Mouse (Mus musculus) embryonic facial prominence, embryonic 13.5 days (tissue): ENCODE measurements around the gene Mamdc4. TPM values are rescaled to one million over a fixed set of nuclear protein-coding genes. Genes with fewer than 3 reads are reported as not detected.
"Not testable (repeated sequence)": the region's sequence is repeated elsewhere in the genome, so short reads cannot be mapped to it uniquely, and the experiment has no call there.

Experiments used
- ATAC-seq: fragments of 200-750 bp; cut with Nextera tagmentation; 2 replicates; pipeline ENCODE4 v1.8.0; 2017; ENCODE audit warnings: low read depth; ENCODE audit not compliant: insufficient number of reproducible peaks, insufficient read depth, low FRiP score, low TSS enrichment
- H3K27ac ChIP-seq: fragments of 300-500 bp; sonication (generic); 2 replicates; pipeline ENCODE4 v1.5.1; 2015; ENCODE audit warnings: moderate library complexity, mild to moderate bottlenecking, inconsistent platforms
- H3K27me3 ChIP-seq: fragments of 300-500 bp; sonication (generic); 2 replicates; pipeline ENCODE4 v1.6.1; 2015; ENCODE audit warnings: mild to moderate bottlenecking, inconsistent platforms
- H3K36me3 ChIP-seq: fragments of 300-500 bp; sonication (generic); 2 replicates; pipeline ENCODE4 v1.6.1; 2015; ENCODE audit warnings: mild to moderate bottlenecking, inconsistent platforms
- H3K4me1 ChIP-seq: fragments of 300-500 bp; sonication (generic); 2 replicates; pipeline ENCODE4 v1.6.1; 2015; ENCODE audit warnings: inconsistent platforms
- H3K4me2 ChIP-seq: fragments of 300-500 bp; sonication (generic); 2 replicates; pipeline ENCODE4 v1.6.1; 2015; ENCODE audit warnings: moderate library complexity, mild to moderate bottlenecking, inconsistent platforms
- H3K4me3 ChIP-seq: fragments of 300-500 bp; sonication (generic); 2 replicates; pipeline ENCODE4 v1.5.1; 2015; ENCODE audit warnings: mild to moderate bottlenecking, inconsistent platforms
- H3K9ac ChIP-seq: fragments of 300-500 bp; sonication (generic); 2 replicates; pipeline ENCODE4 v1.6.1; 2015; ENCODE audit warnings: mild to moderate bottlenecking, inconsistent platforms
- H3K9me3 ChIP-seq: fragments of 300-500 bp; sonication (generic); 2 replicates; pipeline ENCODE4 v1.6.1; 2016; ENCODE audit warnings: inconsistent platforms
- WGBS: fragments of 180-500 bp; shearing (Covaris S2); methylation state at CpG from one replicate; pipeline ENCODE4 v1.1.7; 2015; ENCODE audit warnings: mixed read lengths; 5-methylcytosine and 5-hydroxymethylcytosine counted together
- polyA plus RNA-seq: library from polyadenylated mRNA; unstranded; fragments of >200 nt; fragmentation: Nextera tagmentation; extraction: Ambion mirVana; gene quantifications from 2 replicates; pipeline ENCODE4 v1.2.1, GENCODE M21; 2015

The Mamdc4 gene
- polyA plus RNA-seq, 1 experiment from 2014 or later: 7.2 TPM

- H3K27me3 ChIP-seq: no peaks in the 10 kb centered on the region
- no peak overlapping the region for H3K27ac ChIP-seq
- peaks cover 22% of the 10 kb centered on the region for H3K4me1 ChIP-seq
- H3K9me3 ChIP-seq: no peaks in the 10 kb centered on the region
- H3K9ac ChIP-seq: 0 out of 2 replicates have a peak overlapping the region, but pooled peaks have one; percentile 16
- ATAC-seq: no peak
- H3K4me3 ChIP-seq: no peak overlapping the region
- H3K36me3 ChIP-seq: peaks cover 15% of the 10 kb centered on the region
- 43% methylated on average over 1 of the region's 1 CpGs for WGBS
- 0 out of 2 replicates have a peak overlapping the region, but pooled peaks have one; percentile 95 for H3K4me2 ChIP-seq
Measured at GRCm38 (mm10) chr2:25556296-25556695, 18.3 kb downstream of the Mamdc4 start.

- not testable (repeated sequence) for H3K4me3 ChIP-seq, H3K9me3 ChIP-seq, ATAC-seq, H3K27ac ChIP-seq, H3K36me3 ChIP-seq, H3K9ac ChIP-seq, H3K4me2 ChIP-seq, H3K27me3 ChIP-seq
- WGBS: 42% methylated on average over 2 of the region's 2 CpGs
- peaks cover 22% of the 10 kb centered on the region for H3K4me1 ChIP-seq
Measured at GRCm38 (mm10) chr2:25555479-25555878, 19.2 kb downstream of the Mamdc4 start.

- H3K4me3 ChIP-seq, ATAC-seq, H3K9ac ChIP-seq, H3K27me3 ChIP-seq, H3K4me2 ChIP-seq, H3K36me3 ChIP-seq, H3K9me3 ChIP-seq, H3K4me1 ChIP-seq, H3K27ac ChIP-seq: not testable (repeated sequence)
- WGBS: 80% methylated on average over 4 of the region's 4 CpGs
Measured at GRCm38 (mm10) chr2:25553171-25553786, 21.4 kb downstream of the Mamdc4 start.

- Histone ChIP-seq H3K9me3 (no peaks in the 10 kb centered on the region), H3K4me3 (no peak overlapping the region), H3K9ac (no peak overlapping the region), H3K27me3 (no peaks in the 10 kb centered on the region), H3K4me2 (no peak overlapping the region), H3K36me3 (no peaks in the 10 kb centered on the region), H3K27ac (no peak overlapping the region), H3K4me1 (no peaks in the 10 kb centered on the region; the same call in 1 of the 2 replicates)
- WGBS: 34% methylated on average over 5 of the region's 5 CpGs
- ATAC-seq: no peak
Measured at GRCm38 (mm10) chr2:25551186-25551585, 23.5 kb downstream of the Mamdc4 start.

- Histone ChIP-seq H3K4me2 (no peak overlapping the region), H3K4me3 (no peak overlapping the region), H3K36me3 (no peaks in the 10 kb centered on the region), H3K27me3 (no peaks in the 10 kb centered on the region), H3K27ac (no peak overlapping the region), H3K9ac (no peak overlapping the region), H3K4me1 (peaks cover 9% of the 10 kb centered on the region), H3K9me3 (no peaks in the 10 kb centered on the region)
- 64% methylated on average over 9 of the region's 9 CpGs for WGBS
- ATAC-seq: no peak
Measured at GRCm38 (mm10) chr2:25549021-25549991, 25.3 kb downstream of the Mamdc4 start.

GRCm38 (mm10) chr2:25546811-25547491 is 27.7 kb downstream of the Mamdc4 start, which contains the start of gene Traf2:
Gene Traf2 (minus strand): TSS chr2:25546940.
- peak within 1 kb of the TSS; percentile 77 for H3K4me2 ChIP-seq
- peak; percentile 99 for ATAC-seq
- H3K9ac ChIP-seq: peak within 1 kb of the TSS; percentile 83
- H3K36me3 ChIP-seq: no peaks in the 10 kb centered on the region
- H3K4me1 ChIP-seq: peaks cover 9% of the 10 kb centered on the region
- H3K9me3 ChIP-seq: no peaks in the 10 kb centered on the region
- 3% methylated on average over 48 of the region's 48 CpGs for WGBS
- peak within 1 kb of the TSS; percentile 73 for H3K4me3 ChIP-seq
- no peaks in the 10 kb centered on the region for H3K27me3 ChIP-seq
- H3K27ac ChIP-seq: peak within 1 kb of the TSS; percentile 72

GRCm38 (mm10) chr2:25545996-25546810 is 28.4 kb downstream of the Mamdc4 start:
- Histone ChIP-seq H3K27ac (peak overlapping the region; percentile 72; the same call in 1 of the 2 replicates), H3K4me1 (peaks cover 9% of the 10 kb centered on the region), H3K4me2 (peak overlapping the region; percentile 77), H3K4me3 (peak overlapping the region; percentile 73), H3K9me3 (no peaks in the 10 kb centered on the region), H3K27me3 (no peaks in the 10 kb centered on the region), H3K36me3 (no peaks in the 10 kb centered on the region), H3K9ac (peak overlapping the region; percentile 83)
- peak; percentile 68 for ATAC-seq
- WGBS: 7% methylated on average over 42 of the region's 43 CpGs

- Histone ChIP-seq H3K4me2 (no peak overlapping the region), H3K27ac (no peak overlapping the region), H3K9me3 (no peaks in the 10 kb centered on the region), H3K36me3 (peaks cover 20% of the 10 kb centered on the region), H3K27me3 (no peaks in the 10 kb centered on the region), H3K9ac (no peak overlapping the region), H3K4me3 (no peak overlapping the region), H3K4me1 (peaks cover 9% of the 10 kb centered on the region)
- WGBS: 80% methylated on average over 10 of the region's 10 CpGs
- no peak for ATAC-seq
Measured at GRCm38 (mm10) chr2:25541644-25542367, 32.8 kb downstream of the Mamdc4 start.

GRCm38 (mm10) chr2:25540541-25540948 is 34.1 kb downstream of the Mamdc4 start:
- Histone ChIP-seq H3K9me3 (no peaks in the 10 kb centered on the region), H3K4me2 (no peak overlapping the region), H3K27ac (no peak overlapping the region), H3K9ac (no peak overlapping the region), H3K4me3 (no peak overlapping the region), H3K36me3 (peaks cover 33% of the 10 kb centered on the region), H3K4me1 (peaks cover 3% of the 10 kb centered on the region; the same call in 1 of the 2 replicates), H3K27me3 (no peaks in the 10 kb centered on the region)
- WGBS: 96% methylated on average over 4 of the region's 4 CpGs
- ATAC-seq: no peak

GRCm38 (mm10) chr2:25536531-25536930 is 38.1 kb downstream of the Mamdc4 start:
- no peaks in the 10 kb centered on the region for H3K4me1 ChIP-seq
- H3K27ac ChIP-seq: no peak overlapping the region
- H3K9me3 ChIP-seq: no peaks in the 10 kb centered on the region
- ATAC-seq: no peak
- no peak overlapping the region for H3K4me3 ChIP-seq
- H3K4me2 ChIP-seq: no peak overlapping the region
- H3K27me3 ChIP-seq: no peaks in the 10 kb centered on the region
- peaks cover 64% of the 10 kb centered on the region for H3K36me3 ChIP-seq
- 95% methylated on average over 8 of the region's 8 CpGs for WGBS
- no peak overlapping the region for H3K9ac ChIP-seq
